ENCODE assay signal across 21 mouse cellular contexts in the genomic region with DNA sequence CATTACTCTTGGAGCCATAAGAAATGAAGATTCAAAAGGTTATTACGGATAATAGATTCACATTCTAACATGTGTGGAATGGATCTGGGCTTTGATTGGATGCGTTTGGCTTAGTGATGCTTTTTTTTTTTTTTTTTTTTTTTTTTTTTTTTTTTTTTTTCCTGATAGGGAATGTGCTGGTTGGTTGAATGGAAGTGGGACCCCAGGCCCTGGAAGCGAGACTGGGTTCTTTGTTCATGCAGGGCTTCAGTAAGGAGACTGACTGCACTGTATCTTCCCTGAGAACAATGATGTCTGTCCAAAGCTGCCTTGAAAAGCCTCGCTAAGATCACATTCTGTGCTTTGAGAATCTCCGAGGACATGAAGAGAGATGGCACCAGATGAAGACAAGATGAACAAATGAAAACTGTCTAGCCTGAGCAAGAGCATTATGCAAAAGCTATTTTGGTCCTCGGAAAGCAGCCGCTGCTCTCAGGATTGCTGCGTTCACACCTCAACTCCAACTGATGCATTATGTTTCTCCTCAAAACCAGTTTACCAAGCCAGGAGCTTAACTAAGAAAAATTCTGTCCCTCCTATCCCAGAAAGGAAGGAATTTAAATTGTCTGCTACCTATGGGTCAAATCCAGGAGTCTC.
DNase-seq lines count a peak whose midpoint lies in the region; ATAC-seq and TF ChIP-seq lines count a peak whose summit lies in the region.
"Had no signal": no experiment of that assay in that cellular context is flagged by ENCODE, and none has a peak within 500 bp of the region (broad histone marks: within the 10 kb centered on the region; RNA-seq: fewer than 3 reads in every experiment).

No protein-coding gene starts in this region.

- H3K79me2 ChIP-seq in heart, adult 2 months (replicated peaks; ENCODE audit: control insufficient read depth, insufficient read depth, low read length): no peaks in the 10 kb centered on the region

- TF ChIP-seq CTCF in forebrain, postnatal 0 days (IDR thresholded peaks at IDR 0.05; ENCODE audit: low read depth): no peak
- TF ChIP-seq CTCF in heart, adult 2 months (IDR thresholded peaks at IDR 0.05): no peak

- no peaks in the 10 kb centered on the region for H3K36me3 ChIP-seq in forebrain, postnatal 0 days (ENCODE audit: insufficient read depth)
- H3K36me3 ChIP-seq in forebrain, embryonic 15.5 days: no peaks in the 10 kb centered on the region
- H3K36me3 ChIP-seq in hindbrain, embryonic 16.5 days (ENCODE audit: control insufficient read depth, insufficient read depth, low read length): no peaks in the 10 kb centered on the region
- no peaks in the 10 kb centered on the region for H3K36me3 ChIP-seq in hindbrain, embryonic 10.5 days
- no peaks in the 10 kb centered on the region for H3K36me3 ChIP-seq in heart, adult 2 months (ENCODE audit: control insufficient read depth, insufficient read depth, low read length)
- H3K36me3 ChIP-seq: heart, embryonic 10.5 days; intestine, embryonic 15.5 days; limb, embryonic 15.5 days; midbrain, embryonic 13.5 days; neural tube, embryonic 13.5 days had no signal

- 43% methylated on average over 8 of the region's 8 CpGs for WGBS in forebrain, postnatal 0 days
- 63% methylated on average over 8 of the region's 8 CpGs for WGBS in forebrain, embryonic 15.5 days
- WGBS in hindbrain, embryonic 16.5 days: 30% methylated on average over 8 of the region's 8 CpGs
- WGBS in hindbrain, embryonic 10.5 days: 60% methylated on average over 8 of the region's 8 CpGs
- 66% methylated on average over 8 of the region's 8 CpGs for WGBS in heart, adult 2 months

- no peak overlapping the region for H3K9ac ChIP-seq in forebrain, postnatal 0 days
- H3K9ac ChIP-seq in forebrain, embryonic 15.5 days (replicated peaks): no peak overlapping the region
- no peak overlapping the region for H3K9ac ChIP-seq in hindbrain, embryonic 16.5 days (ENCODE audit: low read depth, low read length)
- no peak overlapping the region for H3K9ac ChIP-seq in heart, adult 2 months (ENCODE audit: low read depth, low read length)
- H3K9ac ChIP-seq: forebrain, embryonic 13.5 days; intestine, embryonic 15.5 days; limb, embryonic 15.5 days; liver, embryonic 14.5 days; lung, embryonic 14.5 days; midbrain, embryonic 13.5 days; neural tube, embryonic 13.5 days had no signal

- intact Hi-C loops in heart, adult 2 months (cut with DNase I): no loop called here

- H3K4me1 ChIP-seq in forebrain, postnatal 0 days (ENCODE audit: insufficient read depth): no peaks in the 10 kb centered on the region
- H3K4me1 ChIP-seq in forebrain, embryonic 15.5 days: no peaks in the 10 kb centered on the region
- H3K4me1 ChIP-seq in hindbrain, embryonic 16.5 days (ENCODE audit: control insufficient read depth, insufficient read depth, low read depth, low read length): no peaks in the 10 kb centered on the region
- H3K4me1 ChIP-seq in hindbrain, embryonic 10.5 days (replicated peaks): peaks cover 4% of the 10 kb centered on the region; the same call in 1 of the 2 replicates
- no peaks in the 10 kb centered on the region for H3K4me1 ChIP-seq in heart, adult 2 months (ENCODE audit: control insufficient read depth, insufficient read depth, low read length)
- H3K4me1 ChIP-seq: forebrain, embryonic 13.5 days; heart, embryonic 10.5 days; intestine, embryonic 15.5 days; limb, embryonic 15.5 days; midbrain, embryonic 13.5 days had no signal

- H3K27ac ChIP-seq in forebrain, postnatal 0 days (ENCODE audit: low read depth, low read length): no peak overlapping the region
- no peak overlapping the region for H3K27ac ChIP-seq in forebrain, embryonic 15.5 days (replicated peaks)
- H3K27ac ChIP-seq in hindbrain, embryonic 16.5 days (ENCODE audit: low read depth, low read length): no peak overlapping the region
- H3K27ac ChIP-seq in hindbrain, embryonic 10.5 days: no peak overlapping the region
- no peak overlapping the region for H3K27ac ChIP-seq in heart, adult 2 months
- H3K27ac ChIP-seq: forebrain, embryonic 13.5 days; heart, embryonic 10.5 days; intestine, embryonic 15.5 days; limb, embryonic 15.5 days; liver, embryonic 14.5 days; midbrain, embryonic 13.5 days; neural tube, embryonic 13.5 days had no signal

- H3K4me2 ChIP-seq in forebrain, postnatal 0 days (ENCODE audit: low read depth): no peak overlapping the region
- H3K4me2 ChIP-seq in forebrain, embryonic 15.5 days (replicated peaks): no peak overlapping the region
- 0 out of 2 replicates have a peak overlapping the region, but pooled peaks have one; percentile 8 for H3K4me2 ChIP-seq in hindbrain, embryonic 16.5 days (ENCODE audit: low read length)
- H3K4me2 ChIP-seq: forebrain, embryonic 13.5 days; intestine, embryonic 15.5 days; limb, embryonic 15.5 days; lung, embryonic 14.5 days; midbrain, embryonic 13.5 days; neural tube, embryonic 13.5 days had no signal

- no peaks in the 10 kb centered on the region for H3K9me3 ChIP-seq in forebrain, postnatal 0 days (ENCODE audit: low read length)
- no peaks in the 10 kb centered on the region for H3K9me3 ChIP-seq in forebrain, embryonic 15.5 days
- no peaks in the 10 kb centered on the region for H3K9me3 ChIP-seq in hindbrain, embryonic 16.5 days (ENCODE audit: control insufficient read depth, low read length)
- no peaks in the 10 kb centered on the region for H3K9me3 ChIP-seq in hindbrain, embryonic 10.5 days
- H3K9me3 ChIP-seq: forebrain, embryonic 13.5 days; heart, embryonic 10.5 days; intestine, embryonic 15.5 days; limb, embryonic 15.5 days; midbrain, embryonic 13.5 days; neural tube, embryonic 13.5 days had no signal

- TF ChIP-seq EP300 in heart, adult 2 months (IDR thresholded peaks at IDR 0.05; ENCODE audit: insufficient read depth, low read depth, low read length): no peak

- DNase-seq in forebrain, postnatal 0 days: peak; percentile 16
- DNase-seq in hindbrain, embryonic 10.5 days (ENCODE audit: low spot score): no peak
- DNase-seq in right cerebral cortex, adult 18-20 months: peak; percentile 25
- DNase-seq in right cerebral cortex, postnatal 14 days: no peak
- no peak for DNase-seq in heart, adult 2 months
- DNase-seq: adrenal gland, postnatal 25 days; cerebellum, adult 11 months; cerebellum, adult 9-11 months; kidney, adult 8-10 months; kidney, postnatal 10 days; lung, embryonic 14.5 days had no signal

- ATAC-seq in forebrain, postnatal 0 days: no peak
- no peak for ATAC-seq in forebrain, embryonic 15.5 days (replicated peaks)
- no peak for ATAC-seq in hindbrain, embryonic 16.5 days
- ATAC-seq: CD4-positive, CD25-positive, alpha-beta regulatory T cell, adult 4 months; forebrain, embryonic 13.5 days; intestine, embryonic 15.5 days; midbrain, embryonic 13.5 days had no signal

- H3K4me3 ChIP-seq in forebrain, postnatal 0 days (ENCODE audit: low read depth, low read length): no peak overlapping the region
- no peak overlapping the region for H3K4me3 ChIP-seq in forebrain, embryonic 15.5 days
- H3K4me3 ChIP-seq in hindbrain, embryonic 16.5 days (ENCODE audit: low read length): no peak overlapping the region
- H3K4me3 ChIP-seq in hindbrain, embryonic 10.5 days: no peak overlapping the region
- H3K4me3 ChIP-seq in heart, adult 2 months: no peak overlapping the region
- H3K4me3 ChIP-seq: forebrain, embryonic 13.5 days; heart, embryonic 10.5 days; intestine, embryonic 15.5 days; limb, embryonic 15.5 days; midbrain, embryonic 13.5 days; neural tube, embryonic 13.5 days had no signal

- no peak for TF ChIP-seq POLR2A in heart, adult 2 months (IDR thresholded peaks at IDR 0.05; ENCODE audit: insufficient read depth, low read depth, low read length)

- H3K27me3 ChIP-seq in forebrain, postnatal 0 days (ENCODE audit: insufficient read depth, low read length): no peaks in the 10 kb centered on the region
- no peaks in the 10 kb centered on the region for H3K27me3 ChIP-seq in forebrain, embryonic 15.5 days
- H3K27me3 ChIP-seq in hindbrain, embryonic 16.5 days (replicated peaks; ENCODE audit: control insufficient read depth, insufficient read depth, low read length): no peaks in the 10 kb centered on the region
- no peaks in the 10 kb centered on the region for H3K27me3 ChIP-seq in hindbrain, embryonic 10.5 days (ENCODE audit: insufficient read depth, poor library complexity, severe bottlenecking)
- no peaks in the 10 kb centered on the region for H3K27me3 ChIP-seq in heart, adult 2 months (ENCODE audit: control insufficient read depth, insufficient read depth, low read length)
- H3K27me3 ChIP-seq: forebrain, embryonic 13.5 days; intestine, embryonic 15.5 days; limb, embryonic 15.5 days; midbrain, embryonic 13.5 days; neural tube, embryonic 13.5 days had no signal

Comparison
In these comparisons a context has a peak if more than half of its experiments do, and no peak if none do; other contexts are left out.
1. DNase-seq: peak in forebrain, postnatal 0 days (single experiment) and right cerebral cortex, adult 18-20 months (single experiment); none in hindbrain, embryonic 10.5 days (single experiment), right cerebral cortex, postnatal 14 days (single experiment) and heart, adult 2 months (0 of 2).